Mouse (Mus musculus) adrenal gland, postnatal 25 days (tissue): ENCODE data around the gene Rras. TPM values are rescaled to one million over a fixed set of nuclear protein-coding genes. Genes with fewer than 3 reads are reported as not detected.
A peak's percentile ranks its signal among the peaks of the same experiment; 100 is the strongest.

Source experiments
- DNase-seq: peaks from one replicate; pipeline ENCODE4 v3.0.0; 2021; ENCODE audit warnings: mixed read lengths
- microRNA-seq, 2 experiments: library from miRNA; unstranded; fragments of <30 nt; microRNA quantifications; one replicate each; pipeline ENCODE4 v1.2.0; 2021
- total RNA-seq: library from RNA; stranded (reverse); gene quantifications from 2 replicates; pipeline ENCODE4 v1.2.3, GENCODE M21; 2021

The Rras gene
- total RNA-seq, 1 experiment from 2014 or later = 102 TPM

DNA sequence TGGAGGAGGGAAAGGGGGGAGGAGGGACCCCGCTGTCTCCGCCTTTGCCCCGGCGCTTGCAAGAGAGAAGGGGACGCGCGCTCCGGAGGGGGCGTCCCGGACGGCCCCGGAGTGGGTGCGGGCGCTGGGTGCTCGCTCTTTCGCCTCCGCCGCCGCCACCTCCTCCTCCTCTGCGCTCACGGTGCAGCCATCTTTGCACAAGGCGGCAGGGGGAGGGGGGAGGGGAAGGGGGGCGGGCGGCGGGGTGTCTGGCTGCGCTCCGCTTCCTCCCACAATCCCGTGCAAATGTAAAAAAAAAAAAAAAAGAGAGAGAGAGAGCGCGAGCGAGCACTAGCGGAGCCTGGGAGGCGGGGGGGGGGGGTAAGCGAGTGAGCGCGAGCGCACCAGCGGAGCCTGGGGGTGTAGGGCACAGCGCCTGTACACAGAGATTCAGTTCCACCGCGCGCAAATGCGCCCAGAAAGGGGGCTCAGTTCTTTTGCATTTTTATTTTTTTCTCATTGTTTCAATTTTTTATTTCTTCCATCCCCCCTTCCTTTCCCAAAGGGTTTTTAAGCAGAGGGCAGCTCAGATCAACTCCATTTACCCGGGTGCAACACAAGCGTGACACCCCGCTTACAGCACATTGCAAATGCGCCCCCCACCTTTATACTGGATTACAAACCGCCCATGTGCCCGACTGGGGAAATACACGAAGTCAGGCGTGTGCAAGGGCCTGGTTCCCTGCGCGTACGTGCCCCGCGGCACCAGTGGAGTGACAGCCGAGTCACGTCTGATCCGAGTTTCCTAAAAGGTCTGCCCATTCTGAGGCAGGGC lies 35.6 kb downstream of the Rras start:
- DNase-seq = peak; percentile 79

- DNase-seq = peak; percentile 90
Observed at GRCm38 (mm10) chr7:45053931-45054510, 36.3 kb downstream of the Rras start.

DNA sequence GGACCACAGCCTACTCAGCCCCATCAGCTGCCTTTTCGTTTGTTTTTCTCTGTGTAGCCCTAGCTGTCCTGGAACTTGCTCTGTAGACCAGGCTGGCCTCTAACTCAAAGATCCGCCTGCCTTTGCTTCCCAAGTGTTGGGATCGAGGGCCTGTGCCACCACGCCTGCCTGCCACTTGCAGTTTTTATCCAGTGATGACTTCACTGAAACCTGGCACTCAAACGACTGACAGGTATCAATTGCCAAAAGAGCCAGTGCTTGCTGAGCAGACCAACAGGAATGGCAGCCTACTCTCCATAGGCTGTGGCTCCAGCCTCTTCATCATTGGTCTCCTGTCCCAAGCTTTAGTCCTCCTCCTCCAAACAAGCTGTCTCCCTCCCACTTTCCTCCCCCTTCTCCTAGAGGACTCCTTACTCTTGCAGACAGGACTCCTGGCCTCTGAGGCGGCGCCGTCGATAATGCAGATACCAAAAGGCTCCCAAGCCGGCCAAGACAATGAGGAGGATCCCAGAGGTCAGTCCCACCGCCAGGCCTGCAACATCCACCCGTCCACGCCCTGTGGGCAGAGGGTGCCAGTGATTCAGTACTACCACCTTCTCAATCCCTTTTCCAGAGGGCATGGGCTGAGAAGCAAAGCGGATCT lies 38.7 kb downstream of the Rras start:
- DNase-seq = no peak

DNA sequence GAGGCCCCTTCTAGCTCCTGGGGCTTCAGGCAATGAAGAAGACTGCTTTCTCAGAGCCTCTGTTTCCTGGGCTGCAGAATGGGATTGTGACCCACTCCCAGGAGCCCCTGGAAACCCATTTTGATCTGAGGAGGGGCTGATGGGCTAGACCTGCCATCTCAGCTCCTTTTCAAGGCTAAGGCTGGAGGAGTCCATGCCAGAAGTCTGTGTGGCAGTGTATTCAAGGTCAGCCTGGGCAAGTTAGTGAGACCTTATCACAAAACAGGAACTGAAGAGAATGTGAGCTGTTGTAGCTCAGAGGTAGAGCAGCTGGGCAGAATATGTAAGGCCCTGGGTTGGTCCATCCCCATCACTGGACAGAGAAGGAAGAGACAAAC lies 39.2 kb downstream of the Rras start:
- no peak for DNase-seq

GRCm38 (mm10) chr7:45058607-45059571 lies 41.1 kb downstream of the Rras start:
- DNase-seq = no peak

GRCm38 (mm10) chr7:45060632-45061122 lies 42.9 kb downstream of the Rras start:
- DNase-seq = no peak

DNA sequence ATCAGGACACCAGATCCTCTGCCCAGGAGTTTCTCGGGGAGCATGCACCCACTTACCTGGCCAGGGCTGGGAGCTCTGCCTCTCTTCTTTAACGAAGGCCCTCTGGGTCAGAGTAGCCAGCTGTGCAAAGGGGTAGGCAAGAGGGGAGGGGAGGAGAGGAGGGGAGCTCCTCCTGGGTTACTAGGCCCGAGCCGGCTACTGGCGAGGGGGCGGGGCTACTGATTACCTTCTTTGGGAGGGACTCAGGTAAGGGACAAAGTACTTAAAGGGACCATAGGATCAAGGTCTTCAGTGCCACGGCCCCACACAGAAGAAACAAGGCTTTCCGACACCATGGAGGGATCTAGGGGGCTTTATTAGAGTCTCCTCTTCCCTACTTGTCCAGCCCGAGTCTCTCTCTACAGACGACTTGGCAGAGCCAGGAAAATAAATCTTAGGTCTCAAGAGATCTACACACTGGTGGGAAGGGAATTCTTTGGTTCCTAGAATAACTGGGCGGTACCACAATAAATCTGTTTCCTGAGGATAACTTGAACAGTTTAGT lies 43.8 kb downstream of the Rras start:
- peak; percentile 21 for DNase-seq

- DNase-seq = peak; percentile 88
Observed at GRCm38 (mm10) chr7:45062239-45062835, 44.6 kb downstream of the Rras start, which contains the start of the genes Nosip and Prrg2. TSS of gene Nosip (plus strand) at chr7:45062429. TSS of gene Prrg2 (minus strand) at chr7:45062677.

- DNase-seq = no peak
Observed at GRCm38 (mm10) chr7:45067190-45067999, 49.6 kb downstream of the Rras start.

- peak; percentile 57 for DNase-seq
Observed at GRCm38 (mm10) chr7:45068000-45068318, 50.2 kb downstream of the Rras start.

DNA sequence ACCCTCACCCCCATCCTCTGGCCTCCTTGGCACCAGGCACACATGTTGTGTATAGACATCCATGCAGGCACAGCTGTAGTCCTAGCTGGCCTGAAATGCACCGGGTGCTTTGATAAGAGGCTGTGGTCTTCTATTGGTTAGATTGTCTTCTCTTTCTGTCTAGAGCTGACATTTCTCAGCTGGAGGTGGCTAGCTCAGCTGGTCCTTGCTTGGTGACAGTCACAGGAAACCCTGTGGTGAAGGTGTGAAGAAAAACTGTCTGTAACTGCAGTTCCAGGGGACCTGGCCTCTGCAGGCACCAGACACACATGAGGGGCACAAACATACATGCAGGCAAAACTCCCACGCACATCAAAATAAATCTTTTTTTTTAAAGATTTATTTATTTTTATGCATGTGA lies 51.9 kb downstream of the Rras start:
- no peak for DNase-seq

Small RNAs within 50 kb of the gene (microRNA-seq; reads per million reads assigned to microRNA genes)
- 0 reads per million in 2 experiments for gene Mir7054

Other genes with a start within 250 kb of the Rras start
- 40.5 and 44.4 TPM in 2 replicates for gene Nup62, start 201.9 kb upstream of the Rras start, total RNA-seq
- 2.8 and 3.4 TPM in 2 replicates for gene Il4i1, start 201.6 kb upstream of the Rras start, total RNA-seq
- gene Atf5, start 201.3 kb upstream of the Rras start, total RNA-seq = 108 and 165 TPM in 2 replicates
- 116 and 138 TPM in 2 replicates for gene Akt1s1, start 169.0 kb upstream of the Rras start, total RNA-seq
- 62.1 and 88.5 TPM in 2 replicates for gene Tbc1d17, start 168.9 kb upstream of the Rras start, total RNA-seq
- gene Pnkp, start 160.8 kb upstream of the Rras start, total RNA-seq = 53.2 and 55.8 TPM in 2 replicates
- 309 and 326 TPM in 2 replicates for gene Ptov1, start 148.2 kb upstream of the Rras start, total RNA-seq
- gene Med25, start 125.2 kb upstream of the Rras start, total RNA-seq = 93.7 and 103 TPM in 2 replicates
- gene Fuz, start 121.9 kb upstream of the Rras start, total RNA-seq = 37.4 and 37.8 TPM in 2 replicates
- gene Ap2a1, start 88.5 kb upstream of the Rras start, total RNA-seq = 83.7 and 115 TPM in 2 replicates
- gene Tsks, start 74.8 kb upstream of the Rras start, total RNA-seq = not detected in 2 replicates
- 13.3 and 16.5 TPM in 2 replicates for gene Cpt1c, start 43.1 kb upstream of the Rras start, total RNA-seq
- gene Prmt1, start 31.4 kb upstream of the Rras start, total RNA-seq = 177 and 221 TPM in 2 replicates
- gene Irf3, start 20.3 kb upstream of the Rras start, total RNA-seq = 138 and 151 TPM in 2 replicates
- gene Bcl2l12, start 19.2 kb upstream of the Rras start, total RNA-seq = 18.7 and 24.4 TPM in 2 replicates
- gene Scaf1, start 1.6 kb upstream of the Rras start, total RNA-seq = 86.4 and 99.4 TPM in 2 replicates
- 71.1 and 78.5 TPM in 2 replicates for gene Prr12, start 34.9 kb downstream of the Rras start, total RNA-seq
- gene Nosip, start 44.5 kb downstream of the Rras start, total RNA-seq = 46.5 and 67.2 TPM in 2 replicates
- 19.2 and 21.4 TPM in 2 replicates for gene Prrg2, start 44.7 kb downstream of the Rras start, total RNA-seq
- 27.7 and 33.5 TPM in 2 replicates for gene Rcn3, start 74.3 kb downstream of the Rras start, total RNA-seq
- 88.4 and 96.1 TPM in 2 replicates for gene Fcgrt, start 85.9 kb downstream of the Rras start, total RNA-seq
- 1,211 and 1,259 TPM in 2 replicates for gene Rps11, start 106.5 kb downstream of the Rras start, total RNA-seq
- 1,469 and 1,540 TPM in 2 replicates for gene Rpl13a, start 110.8 kb downstream of the Rras start, total RNA-seq
- not detected in 2 replicates for gene Gm45713, start 118.3 kb downstream of the Rras start, total RNA-seq
- 29.1 and 32.1 TPM in 2 replicates for gene Flt3l, start 118.5 kb downstream of the Rras start, total RNA-seq
- 61.7 and 74.3 TPM in 2 replicates for gene Pih1d1, start 136.3 kb downstream of the Rras start, total RNA-seq
- 79.2 and 106 TPM in 2 replicates for gene Aldh16a1, start 136.6 kb downstream of the Rras start, total RNA-seq
- 0.15 and 0.33 TPM in 2 replicates for gene Slc17a7, start 146.0 kb downstream of the Rras start, total RNA-seq
- not detected in 2 replicates for gene Gfy, start 161.6 kb downstream of the Rras start, total RNA-seq
- gene Pth2, start 163.0 kb downstream of the Rras start, total RNA-seq = not detected in 2 replicates
- gene Ccdc155, start 186.9 kb downstream of the Rras start, total RNA-seq = 0.12 TPM in 1 of 2 replicates, not detected in the other
- not detected in 2 replicates for gene Dkkl1, start 194.2 kb downstream of the Rras start, total RNA-seq
- 15.0 and 15.3 TPM in 2 replicates for gene Tead2, start 197.8 kb downstream of the Rras start, total RNA-seq
- gene Cd37, start 221.2 kb downstream of the Rras start, total RNA-seq = 2.7 TPM in 2 replicates
- gene Slc6a16, start 223.1 kb downstream of the Rras start, total RNA-seq = not detected in 2 replicates